Mouse (Mus musculus): ENCODE results near the gene Ppp1r14b.

Gene Ppp1r14b

GRCm38 (mm10) chr19:6943709-6944108 is 31.1 kb upstream of the Ppp1r14b start:
- DNase-seq: peak; percentile 91

GRCm38 (mm10) chr19:6947742-6948141 is 27.0 kb upstream of the Ppp1r14b start:
- no peak for DNase-seq

- peak; percentile 90 for DNase-seq
Observed at GRCm38 (mm10) chr19:6948186-6948585, 26.6 kb upstream of the Ppp1r14b start.

GRCm38 (mm10) chr19:6949532-6949931 is 25.2 kb upstream of the Ppp1r14b start:
- peak; percentile 92 for DNase-seq

- DNase-seq: peak; percentile 92
Observed at GRCm38 (mm10) chr19:6949951-6950350, 24.8 kb upstream of the Ppp1r14b start.

- DNase-seq: peak; percentile 97
Observed at GRCm38 (mm10) chr19:6950613-6951153, 24.1 kb upstream of the Ppp1r14b start.

- DNase-seq: peak; percentile 100
Observed at GRCm38 (mm10) chr19:6951381-6951968, 23.3 kb upstream of the Ppp1r14b start.

GRCm38 (mm10) chr19:6951994-6952711 is 22.6 kb upstream of the Ppp1r14b start:
- peak; percentile 99 for DNase-seq

GRCm38 (mm10) chr19:6952712-6953037 is 22.1 kb upstream of the Ppp1r14b start:
- peak; percentile 98 for DNase-seq

GRCm38 (mm10) chr19:6954046-6954445 is 20.7 kb upstream of the Ppp1r14b start:
- peak; percentile 96 for DNase-seq

- DNase-seq: peak; percentile 97
Observed at GRCm38 (mm10) chr19:6955424-6955823, 19.3 kb upstream of the Ppp1r14b start.

GRCm38 (mm10) chr19:6956461-6956860 is 18.3 kb upstream of the Ppp1r14b start:
- peak; percentile 93 for DNase-seq

- peak; percentile 95 for DNase-seq
Observed at GRCm38 (mm10) chr19:6968491-6969271, 6.1 kb upstream of the Ppp1r14b start.

- no peak for DNase-seq
Observed at GRCm38 (mm10) chr19:6969291-6969664, 5.5 kb upstream of the Ppp1r14b start.

- DNase-seq: peak; percentile 98
Observed at GRCm38 (mm10) chr19:6969665-6970381, 4.9 kb upstream of the Ppp1r14b start.

- DNase-seq: peak; percentile 95
Observed at GRCm38 (mm10) chr19:6970460-6971085, 4.2 kb upstream of the Ppp1r14b start.

GRCm38 (mm10) chr19:6971644-6972043 is 3.1 kb upstream of the Ppp1r14b start:
- DNase-seq: no peak

GRCm38 (mm10) chr19:6972247-6972917 is 2.4 kb upstream of the Ppp1r14b start:
- DNase-seq: peak; percentile 93

- no peak for DNase-seq
Observed at GRCm38 (mm10) chr19:6973581-6974190, 1.1 kb upstream of the Ppp1r14b start.

- peak; percentile 98 for DNase-seq
Observed at GRCm38 (mm10) chr19:6975537-6976521, 1.1 kb downstream of the Ppp1r14b start, which contains the start of gene Plcb3. Gene Plcb3, minus strand, starts transcription at chr19:6976470.
